Mouse (Mus musculus) CH12.LX (cell line): Measurements from ENCODE around the gene Rac3.

ENCODE experiments used
- BHLHE40 ChIP-seq: IDR thresholded peaks from 2 replicates; pipeline ENCODE4 v1.6.1; 2011; ENCODE audit warnings: mild to moderate bottlenecking, low read depth, low read length, improper control_type of control experiment
- CTCF ChIP-seq, 2 experiments: IDR thresholded peaks in 1 of 2; conservative IDR thresholded peaks in 1 of 2; 2 replicates each; pipeline ENCODE4 v1.5.1; 2011 to 2012; ENCODE audit warnings: low read depth in 2 of 2, low read length in 2 of 2, improper control_type of control experiment in 1 of 2, inconsistent platforms in 1 of 2, mild to moderate bottlenecking in 1 of 2, moderate library complexity in 1 of 2
- E2F4 ChIP-seq: IDR thresholded peaks from 2 replicates; pipeline ENCODE4 v1.6.1; 2011; ENCODE audit warnings: low read depth, low read length, improper control_type of control experiment; ENCODE audit not compliant: insufficient replicate concordance
- EP300 ChIP-seq: IDR thresholded peaks from 2 replicates; pipeline ENCODE4 v1.6.1; 2011; ENCODE audit warnings: low read length, improper control_type of control experiment
- MEF2A ChIP-seq: IDR thresholded peaks from 2 replicates; pipeline ENCODE4 v1.6.1; 2014; ENCODE audit warnings: low read depth, mild to moderate bottlenecking, inconsistent platforms, low read length, improper control_type of control experiment, borderline replicate concordance
- POLR2A ChIP-seq: IDR thresholded peaks from 2 replicates; pipeline ENCODE4 v1.6.1; 2011; ENCODE audit warnings: low read depth, mild to moderate bottlenecking, improper control_type of control experiment, low read length
- POLR2AphosphoS2 ChIP-seq: IDR thresholded peaks from 2 replicates; pipeline ENCODE4 v1.6.1; 2011; ENCODE audit warnings: low read depth, low read length, improper control_type of control experiment
- UBTF ChIP-seq: IDR thresholded peaks from 2 replicates; pipeline ENCODE4 v1.6.1; 2012; ENCODE audit warnings: low read depth, mild to moderate bottlenecking, inconsistent platforms, low read length, improper control_type of control experiment, moderate library complexity
- USF2 ChIP-seq: conservative IDR thresholded peaks from 2 replicates; pipeline ENCODE4 v1.6.1; 2011; ENCODE audit warnings: low read depth, low read length, improper control_type of control experiment
- ZNF384 ChIP-seq: IDR thresholded peaks from 2 replicates; pipeline ENCODE4 v1.6.1; 2012; ENCODE audit warnings: low read depth, low read length, improper control_type of control experiment, inconsistent platforms

DNA sequence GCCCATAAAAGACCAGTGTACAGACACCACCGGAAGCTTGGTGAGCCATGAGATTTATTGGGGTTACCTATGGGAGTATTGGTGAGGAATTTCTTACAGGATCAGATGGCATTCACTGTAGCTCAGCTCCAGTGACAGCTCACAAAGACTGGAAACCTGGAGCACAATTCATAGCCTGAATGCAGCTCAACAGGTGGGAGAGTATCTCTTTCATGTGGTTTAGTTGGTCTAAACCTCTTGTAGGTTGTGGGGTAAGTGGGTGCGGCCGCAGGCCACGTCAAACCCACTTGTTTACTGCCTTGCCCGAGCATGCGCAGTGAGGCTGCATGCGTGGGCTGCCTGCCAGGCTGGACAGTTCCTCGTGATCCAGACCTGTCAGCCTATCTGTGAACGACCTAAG lies 39.0 kb downstream of the Rac3 start:
- TF ChIP-seq BHLHE40 (no peak), E2F4 (no peak), CTCF (conservative IDR thresholded peaks at IDR 0.05 in 1 of 2, IDR thresholded peaks at IDR 0.05 in 1 of 2; ENCODE audit: low read depth in 2 of 2, low read length in 2 of 2) (no peak), MEF2A (no peak), ZNF384 (no peak), EP300 (no peak), POLR2A (no peak), UBTF (no peak), USF2 (no peak), POLR2AphosphoS2 (no peak)
